Mouse (Mus musculus) hindbrain, postnatal 0 days (tissue): ENCODE results near the gene Nckap1l. TPM values are rescaled to one million over a fixed set of nuclear protein-coding genes. Genes with fewer than 3 reads are reported as not detected.

Experiments
- ATAC-seq: fragments of 200-750 bp; cut with Nextera tagmentation; 2 replicates; pipeline ENCODE4 v1.8.0; 2017; ENCODE audit warnings: mild to moderate bottlenecking, moderate TSS enrichment, moderate library complexity
- DNase-seq: peaks from one replicate; pipeline ENCODE4 v3.0.0-alpha.2; 2015; ENCODE audit warnings: low spot score
- H3K27ac ChIP-seq: fragments of 300-500 bp; sonication (generic); 2 replicates; pipeline ENCODE4 v1.5.1; 2014; ENCODE audit warnings: mild to moderate bottlenecking
- H3K27me3 ChIP-seq: fragments of 300-500 bp; sonication (generic); 2 replicates; pipeline ENCODE4 v1.6.1; 2014; ENCODE audit warnings: low read length, mixed read lengths; ENCODE audit not compliant: insufficient read depth
- H3K36me3 ChIP-seq: fragments of 300-500 bp; sonication (generic); 2 replicates; pipeline ENCODE4 v1.6.1; 2014; ENCODE audit warnings: low read length, mixed read lengths; ENCODE audit not compliant: insufficient read depth
- H3K4me1 ChIP-seq: fragments of 300-500 bp; sonication (generic); 2 replicates; pipeline ENCODE4 v1.6.1; 2014; ENCODE audit warnings: antibody characterized with exemption, low read length, mixed read lengths; ENCODE audit not compliant: insufficient read depth
- H3K4me2 ChIP-seq: fragments of 300-500 bp; sonication (generic); 2 replicates; pipeline ENCODE4 v1.6.1; 2014; ENCODE audit warnings: low read depth, mild to moderate bottlenecking, low read length, moderate library complexity, mixed read lengths
- H3K4me3 ChIP-seq: fragments of 300-500 bp; sonication (generic); 2 replicates; pipeline ENCODE4 v1.5.1; 2014; ENCODE audit warnings: low read length
- H3K9ac ChIP-seq: fragments of 300-500 bp; sonication (generic); replicated peaks from 2 replicates; pipeline ENCODE4 v1.6.1; 2014; ENCODE audit warnings: mild to moderate bottlenecking, low read length, moderate library complexity, mixed read lengths
- H3K9me3 ChIP-seq: fragments of 300-500 bp; sonication (generic); 2 replicates; pipeline ENCODE4 v1.6.1; 2016; ENCODE audit warnings: low read length, mixed read lengths
- CTCF ChIP-seq: IDR thresholded peaks from 2 replicates; pipeline ENCODE4 v1.5.1; 2016; ENCODE audit warnings: antibody characterized with exemption, control low read depth, low read depth
- WGBS: fragments of 180-500 bp; shearing (Covaris S2); extraction: QIAGEN DNeasy Blood & Tissue Kit; methylation state at CpG from one replicate; pipeline ENCODE4 v1.1.7; 2014; 5-methylcytosine and 5-hydroxymethylcytosine counted together
- polyA plus RNA-seq: library from polyadenylated mRNA; unstranded; fragments of >200 nt; fragmentation: Nextera tagmentation; extraction: Ambion mirVana; gene quantifications from 2 replicates; pipeline ENCODE4 v1.2.1, GENCODE M21; 2015
- total RNA-seq: library from RNA; depleted of rRNA; stranded (reverse); fragments of >200 nt; gene quantifications from 2 replicates; pipeline ENCODE4 v1.2.3, GENCODE M21; 2014; rRNA removed

Nckap1l gene
- total and polyA plus RNA-seq, 2 experiments from 2014 or later: 2.5 to 5.5 TPM

GRCm38 (mm10) chr15:103537011-103537821, 83.6 kb downstream of the Nckap1l start:
- H3K9ac ChIP-seq: peak overlapping the region; percentile 72
- no peaks in the 10 kb centered on the region for H3K4me1 ChIP-seq
- no peak for TF ChIP-seq CTCF
- DNase-seq (peak; percentile 71), ATAC-seq (peak; percentile 78)
- no peaks in the 10 kb centered on the region for H3K27me3 ChIP-seq
- peak overlapping the region; percentile 90 for H3K4me2 ChIP-seq
- 1% methylated on average over 34 of the region's 37 CpGs for WGBS
- H3K27ac ChIP-seq: peak overlapping the region; percentile 86
- H3K4me3 ChIP-seq: peak overlapping the region; percentile 86
- no peaks in the 10 kb centered on the region for H3K9me3 ChIP-seq
- no peaks in the 10 kb centered on the region; the same call in 1 of the 2 replicates for H3K36me3 ChIP-seq

GRCm38 (mm10) chr15:103537822-103538213, 84.2 kb downstream of the Nckap1l start, which contains the start of gene Ppp1r1a:
Ppp1r1a (minus strand) TSS chr15:103538003.
- peak; percentile 87 for ATAC-seq
- H3K27ac ChIP-seq: peak within 1 kb of the TSS; percentile 86
- H3K4me3 ChIP-seq: peak within 1 kb of the TSS; percentile 86
- H3K27me3 ChIP-seq: no peaks in the 10 kb centered on the region
- H3K36me3 ChIP-seq: no peaks in the 10 kb centered on the region
- no peaks in the 10 kb centered on the region for H3K9me3 ChIP-seq
- 0% methylated on average over 27 of the region's 36 CpGs for WGBS
- H3K9ac ChIP-seq: peak within 1 kb of the TSS; percentile 72
- no peak for TF ChIP-seq CTCF
- peak; percentile 90 for DNase-seq
- H3K4me1 ChIP-seq: no peaks in the 10 kb centered on the region
- peak within 1 kb of the TSS; percentile 90 for H3K4me2 ChIP-seq

GRCm38 (mm10) chr15:103539259-103539658, 85.7 kb downstream of the Nckap1l start:
- Histone ChIP-seq H3K27me3 (no peaks in the 10 kb centered on the region), H3K4me2 (no peak overlapping the region), H3K4me3 (no peak overlapping the region), H3K36me3 (no peaks in the 10 kb centered on the region), H3K9me3 (no peaks in the 10 kb centered on the region), H3K4me1 (no peaks in the 10 kb centered on the region), H3K27ac (no peak overlapping the region), H3K9ac (no peak overlapping the region)
- DNase-seq (no peak), ATAC-seq (no peak)
- 60% methylated on average over 2 of the region's 2 CpGs for WGBS
- no peak for TF ChIP-seq CTCF

GRCm38 (mm10) chr15:103540646-103541045, 87.1 kb downstream of the Nckap1l start:
- ATAC-seq: no peak
- Histone ChIP-seq H3K27me3 (no peaks in the 10 kb centered on the region), H3K4me3 (no peak overlapping the region), H3K4me1 (no peaks in the 10 kb centered on the region), H3K36me3 (no peaks in the 10 kb centered on the region), H3K9me3 (no peaks in the 10 kb centered on the region), H3K27ac (no peak overlapping the region), H3K9ac (no peak overlapping the region), H3K4me2 (no peak overlapping the region)
- DNase-seq: no peak
- no peak for TF ChIP-seq CTCF
- 86% methylated on average over 1 of the region's 1 CpGs for WGBS

- no peaks in the 10 kb centered on the region for H3K9me3 ChIP-seq
- H3K4me2 ChIP-seq: no peak overlapping the region
- H3K4me3 ChIP-seq: no peak overlapping the region
- H3K27me3 ChIP-seq: no peaks in the 10 kb centered on the region
- no peak overlapping the region for H3K9ac ChIP-seq
- no peak for TF ChIP-seq CTCF
- H3K4me1 ChIP-seq: no peaks in the 10 kb centered on the region
- no peak overlapping the region for H3K27ac ChIP-seq
- no peak for DNase-seq
- no peaks in the 10 kb centered on the region for H3K36me3 ChIP-seq
- ATAC-seq: no peak
Measured at GRCm38 (mm10) chr15:103542526-103542925, 88.9 kb downstream of the Nckap1l start.

- peak; percentile 32 for TF ChIP-seq CTCF
- no peaks in the 10 kb centered on the region for H3K4me1 ChIP-seq
- H3K27me3 ChIP-seq: no peaks in the 10 kb centered on the region
- H3K36me3 ChIP-seq: no peaks in the 10 kb centered on the region
- H3K4me3 ChIP-seq: no peak overlapping the region
- no peaks in the 10 kb centered on the region for H3K9me3 ChIP-seq
- ATAC-seq: no peak
- no peak for DNase-seq
- no peak overlapping the region for H3K27ac ChIP-seq
- H3K4me2 ChIP-seq: no peak overlapping the region
- H3K9ac ChIP-seq: no peak overlapping the region
- 89% methylated on average over 3 of the region's 3 CpGs for WGBS
Measured at GRCm38 (mm10) chr15:103547983-103548382, 94.4 kb downstream of the Nckap1l start.

Other genes starting within 250 kb of the Nckap1l start
- gene Cbx5, start 214.0 kb upstream of the Nckap1l start, total RNA-seq: 125 and 134 TPM in 2 replicates
- gene Cbx5, start 214.0 kb upstream of the Nckap1l start, polyA plus RNA-seq: 95.3 and 98.1 TPM in 2 replicates
- gene Hnrnpa1, start 213.4 kb upstream of the Nckap1l start, total RNA-seq: 117 and 148 TPM in 2 replicates
- gene Hnrnpa1, start 213.4 kb upstream of the Nckap1l start, polyA plus RNA-seq: 596 and 630 TPM in 2 replicates
- 0.63 TPM in 1 of 2 replicates, not detected in the other for gene Nfe2, start 195.4 kb upstream of the Nckap1l start, total RNA-seq
- 0.20 and 0.33 TPM in 2 replicates for gene Nfe2, start 195.4 kb upstream of the Nckap1l start, polyA plus RNA-seq
- 149 and 155 TPM in 2 replicates for gene Copz1, start 181.1 kb upstream of the Nckap1l start, total RNA-seq
- 181 TPM in 2 replicates for gene Copz1, start 181.1 kb upstream of the Nckap1l start, polyA plus RNA-seq
- 0.58 and 0.86 TPM in 2 replicates for gene Gpr84, start 143.2 kb upstream of the Nckap1l start, total RNA-seq
- 0.30 and 0.37 TPM in 2 replicates for gene Gpr84, start 143.2 kb upstream of the Nckap1l start, polyA plus RNA-seq
- 20.6 and 25.8 TPM in 2 replicates for gene Zfp385a, start 113.7 kb upstream of the Nckap1l start, total RNA-seq
- gene Zfp385a, start 113.7 kb upstream of the Nckap1l start, polyA plus RNA-seq: 19.8 and 23.1 TPM in 2 replicates
- 8.2 and 8.3 TPM in 2 replicates for gene Itga5, start 87.0 kb upstream of the Nckap1l start, total RNA-seq
- 4.9 and 5.0 TPM in 2 replicates for gene Itga5, start 87.0 kb upstream of the Nckap1l start, polyA plus RNA-seq
- gene Gtsf1, start 23.3 kb upstream of the Nckap1l start, total RNA-seq: not detected in 2 replicates
- 0.26 and 0.65 TPM in 2 replicates for gene Gtsf1, start 23.3 kb upstream of the Nckap1l start, polyA plus RNA-seq
- not detected in 2 replicates for gene Gtsf2, start 5.3 kb upstream of the Nckap1l start, total RNA-seq
- 2.1 and 2.3 TPM in 2 replicates for gene Gtsf2, start 5.3 kb upstream of the Nckap1l start, polyA plus RNA-seq
- 116 and 127 TPM in 2 replicates for gene Pde1b, start 49.2 kb downstream of the Nckap1l start, total RNA-seq
- gene Pde1b, start 49.2 kb downstream of the Nckap1l start, polyA plus RNA-seq: 67.2 and 67.6 TPM in 2 replicates
- 111 and 122 TPM in 2 replicates for gene Ppp1r1a, start 84.2 kb downstream of the Nckap1l start, total RNA-seq
- gene Ppp1r1a, start 84.2 kb downstream of the Nckap1l start, polyA plus RNA-seq: 196 and 197 TPM in 2 replicates
- not detected in 2 replicates for gene Glycam1, start 111.3 kb downstream of the Nckap1l start, total RNA-seq
- gene Glycam1, start 111.3 kb downstream of the Nckap1l start, polyA plus RNA-seq: not detected in 2 replicates